Mouse (Mus musculus) brain, embryonic 14.5 days (tissue): ENCODE measurements around the gene Gpbar1.

ENCODE experiments used
- CTCF ChIP-seq: fragments of 200-500 bp; IDR thresholded peaks from 2 replicates; pipeline ENCODE4 v1.5.1; 2012; ENCODE audit warnings: inconsistent platforms, mild to moderate bottlenecking, moderate library complexity, borderline replicate concordance; ENCODE audit not compliant: insufficient read depth, insufficient read length; ENCODE audit errors: extremely low read depth
- POLR2A ChIP-seq: fragments of 200-500 bp; IDR thresholded peaks from 2 replicates; pipeline ENCODE4 v1.6.1; 2012; ENCODE audit warnings: mild to moderate bottlenecking, inconsistent platforms, borderline replicate concordance; ENCODE audit not compliant: poor library complexity, insufficient read depth, insufficient read length, severe bottlenecking; ENCODE audit errors: extremely low read depth

- TF ChIP-seq CTCF (no peak), POLR2A (no peak)
Measured at GRCm38 (mm10) chr1:74316114-74316827, 37.9 kb downstream of the Gpbar1 start.
